Mouse (Mus musculus) ES-Bruce4 (cell line): ENCODE measurements around the gene AB124611.

ENCODE experiments used
- CTCF ChIP-seq: IDR thresholded peaks from one replicate; pipeline ENCODE4 v1.8.1; 2011; ENCODE audit warnings: low read depth, low read length
- POLR2A ChIP-seq: IDR thresholded peaks from one replicate; pipeline ENCODE4 v1.8.1; 2011; ENCODE audit warnings: low read length; ENCODE audit not compliant: insufficient read depth

GRCm38 (mm10) chr9:21558366-21558765 is 32.4 kb downstream of the AB124611 start:
- no peak for TF ChIP-seq POLR2A
- no peak for TF ChIP-seq CTCF
